Mouse (Mus musculus): ENCODE data around the gene Fam129a.
A peak's percentile ranks its signal among the peaks of the same experiment; 100 is the strongest.
"Not testable (repeated sequence)": the region's sequence is repeated elsewhere in the genome, so short reads cannot be mapped to it uniquely, and the experiment has no call there.

Gene Fam129a

DNA sequence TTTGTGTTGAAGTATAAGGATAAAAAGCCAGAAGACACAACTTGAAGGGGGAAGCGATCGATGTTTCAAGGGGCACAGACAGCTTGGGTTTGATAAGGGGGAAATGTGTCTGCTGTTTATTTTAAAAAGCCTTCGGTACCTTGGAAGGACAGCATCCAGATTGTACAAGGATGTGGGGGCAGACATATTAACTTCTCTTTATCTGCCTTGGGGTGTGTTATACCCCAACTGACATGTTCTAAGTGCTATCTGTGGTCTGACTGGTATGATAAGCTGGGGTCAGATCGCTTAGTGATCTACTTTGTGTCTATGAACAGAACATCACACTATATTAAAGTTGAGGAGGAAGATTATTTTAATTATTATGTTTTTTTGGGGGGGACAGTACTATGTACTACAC, 157.2 kb downstream of the Fam129a start:
- DNase-seq (ENCODE audit: low spot score in 2 of 2) = no peak

- DNase-seq (ENCODE audit: low spot score in 2 of 2) = no peak
These were observed 166.2 kb downstream of the Fam129a start for GRCm38 (mm10) chr1:151737146-151737545.

- DNase-seq (ENCODE audit: low spot score in 2 of 2) = no peak
These were observed 170.2 kb downstream of the Fam129a start for GRCm38 (mm10) chr1:151741199-151741621.

DNA sequence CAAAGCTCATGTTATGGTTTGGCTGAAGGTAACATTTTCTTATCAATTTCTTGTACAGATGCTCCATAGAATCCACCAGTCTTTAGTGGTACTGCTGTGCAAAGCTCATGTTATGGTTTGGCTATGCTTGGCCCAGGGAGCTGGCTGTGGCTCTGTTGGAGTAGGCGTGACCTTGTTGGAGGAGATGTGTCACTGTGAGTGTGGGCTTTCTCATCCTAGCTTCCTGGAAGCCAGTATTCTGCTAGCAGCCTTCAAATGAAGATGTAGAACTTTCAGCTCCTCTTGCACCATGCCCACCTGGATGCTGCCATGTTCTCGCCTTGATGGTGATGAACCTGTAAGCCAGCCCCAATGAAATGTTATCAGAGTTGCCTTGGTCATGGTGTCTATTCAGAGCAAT, 178.9 kb downstream of the Fam129a start:
- DNase-seq (ENCODE audit: low spot score in 2 of 2) = not testable (repeated sequence)

- DNase-seq (ENCODE audit: low spot score in 2 of 2) = no peak
These were observed 182.0 kb downstream of the Fam129a start for GRCm38 (mm10) chr1:151752946-151753345.

- DNase-seq (ENCODE audit: low spot score in 2 of 2) = no peak
These were observed 182.5 kb downstream of the Fam129a start for GRCm38 (mm10) chr1:151753374-151753929.

DNA sequence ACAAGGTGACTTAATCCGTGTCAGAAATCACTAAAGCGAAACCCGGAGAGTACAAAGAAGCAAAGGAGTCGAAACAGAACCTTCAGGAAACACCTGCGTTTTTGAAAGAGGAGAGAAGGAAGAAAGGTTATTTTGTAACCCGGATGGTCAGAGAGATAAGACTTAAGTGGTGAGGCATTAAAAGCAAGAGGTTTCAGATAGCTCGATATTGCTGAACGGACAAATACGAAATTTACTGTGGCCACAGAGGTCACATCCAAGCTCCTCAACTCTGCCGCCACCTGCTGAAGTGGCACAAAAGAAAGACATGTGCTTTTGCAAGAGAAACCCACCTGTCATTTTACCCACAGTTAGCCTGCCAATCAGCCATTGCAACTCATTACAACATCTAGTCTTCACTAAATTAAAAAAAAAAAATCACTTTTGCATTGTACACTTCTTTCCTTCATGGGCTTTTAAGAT, 183.1 kb downstream of the Fam129a start:
- DNase-seq (ENCODE audit: low spot score in 2 of 2) = peak; percentile 12 to 18

- peak; percentile 91 to 93 for DNase-seq (ENCODE audit: low spot score in 2 of 2)
These were observed 184.1 kb downstream of the Fam129a start, which contains the start of gene Edem3 for GRCm38 (mm10) chr1:151754881-151755659. TSS of gene Edem3 (plus strand) at chr1:151755371.

GRCm38 (mm10) chr1:151755660-151756424, 184.9 kb downstream of the Fam129a start:
- no peak for DNase-seq (ENCODE audit: low spot score in 2 of 2)

GRCm38 (mm10) chr1:151756425-151756728, 185.4 kb downstream of the Fam129a start:
- DNase-seq (ENCODE audit: low spot score in 2 of 2) = no peak

DNA sequence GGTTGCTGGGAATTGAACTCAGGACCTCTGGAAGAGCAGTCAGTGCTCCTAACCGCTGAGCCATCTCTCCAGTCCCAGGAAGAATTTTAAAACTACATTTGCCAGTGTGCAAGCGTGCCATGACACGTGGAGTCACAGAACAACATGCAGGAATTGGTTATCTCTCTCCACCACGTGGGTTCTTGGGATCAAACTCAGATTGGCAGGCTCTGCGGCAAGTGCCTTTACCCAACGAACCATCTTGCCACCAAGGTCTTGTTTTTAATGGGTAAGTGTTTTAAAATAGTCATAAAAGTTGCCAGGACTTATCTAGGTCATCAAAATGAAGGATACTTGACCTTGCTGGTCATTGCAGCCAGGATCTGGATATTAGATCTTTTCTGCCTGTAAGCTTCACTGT, 187.3 kb downstream of the Fam129a start:
- no peak for DNase-seq (ENCODE audit: low spot score in 2 of 2)

DNA sequence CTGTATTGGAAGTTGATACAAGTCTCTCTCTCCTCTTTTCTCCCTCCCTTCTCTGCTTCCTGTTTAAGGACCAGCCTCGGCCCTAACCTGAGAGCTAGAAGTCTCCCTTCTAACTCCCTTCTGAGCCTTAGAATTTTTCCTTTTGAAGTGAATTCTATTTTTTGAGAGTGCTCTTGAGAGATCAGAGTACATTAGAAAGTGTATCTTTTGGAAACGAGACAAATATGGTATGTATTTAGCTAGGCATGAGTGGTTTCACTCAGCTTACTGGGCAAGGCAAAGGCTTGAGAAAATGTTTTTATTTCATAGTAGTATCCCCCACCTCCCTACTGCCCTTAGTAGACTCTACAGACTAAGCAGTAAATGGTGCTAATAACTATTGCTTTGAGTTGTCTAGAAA, 188.0 kb downstream of the Fam129a start:
- DNase-seq (ENCODE audit: low spot score in 2 of 2) = no peak

- no peak for DNase-seq (ENCODE audit: low spot score in 2 of 2)
These were observed 193.2 kb downstream of the Fam129a start for GRCm38 (mm10) chr1:151764236-151764635.

DNA sequence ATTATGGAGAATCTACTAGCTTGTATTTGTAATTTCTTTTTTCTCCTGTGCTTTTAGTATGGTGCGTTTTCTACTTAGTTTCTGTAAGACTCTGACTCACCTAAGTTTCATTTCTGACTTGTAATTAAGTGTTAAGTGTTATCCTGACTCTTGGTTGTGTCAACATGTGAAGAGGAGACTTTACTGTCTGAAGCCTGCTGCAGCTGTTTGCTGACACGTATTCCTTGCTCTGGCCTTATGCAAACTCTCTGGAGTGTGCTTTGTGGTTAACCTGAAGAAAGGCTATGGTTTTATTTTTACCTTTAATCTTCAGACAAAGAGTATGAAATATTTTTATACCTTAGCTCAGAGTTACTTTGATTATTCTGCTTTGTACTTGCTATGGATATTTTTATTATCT, 195.2 kb downstream of the Fam129a start:
- DNase-seq (ENCODE audit: low spot score in 2 of 2) = no peak

DNA sequence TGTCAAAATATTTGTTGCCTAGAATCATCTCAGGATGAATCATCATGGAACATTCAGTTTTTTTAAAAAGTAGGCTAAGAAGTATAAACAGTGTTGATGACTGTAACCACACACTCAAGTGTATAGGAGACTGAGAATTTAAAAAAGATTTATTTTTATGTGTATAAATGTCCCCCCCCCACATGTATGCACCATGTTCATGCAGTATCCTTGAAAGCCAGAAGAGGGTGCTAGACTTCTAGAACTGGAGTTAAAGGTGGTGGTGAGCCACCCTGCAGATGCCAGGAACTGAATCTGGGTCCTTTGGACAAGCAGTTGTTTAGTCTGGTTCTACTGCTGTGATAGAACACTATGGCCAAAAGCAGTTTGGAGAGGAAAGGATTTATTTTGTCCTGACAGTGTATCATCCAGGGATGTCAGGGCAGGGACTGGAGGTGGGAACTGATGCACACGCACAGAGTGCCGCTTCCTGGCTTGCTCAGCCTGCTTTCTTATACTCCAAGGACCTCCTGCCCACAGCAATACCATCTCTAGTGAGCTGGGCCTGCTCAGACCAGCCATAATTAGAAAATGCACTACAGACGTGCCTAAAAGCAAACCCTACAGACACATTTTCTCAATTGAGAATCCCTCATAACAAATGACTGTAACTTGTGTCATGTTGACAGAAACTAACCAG, 196.1 kb downstream of the Fam129a start:
- DNase-seq (ENCODE audit: low spot score in 2 of 2) = no peak

GRCm38 (mm10) chr1:151769200-151769913, 198.4 kb downstream of the Fam129a start:
- no peak for DNase-seq (ENCODE audit: low spot score in 2 of 2)
